Mouse (Mus musculus) kidney, embryonic 16.5 days (tissue): Measurements from ENCODE around the gene Agpat1. TPM values are rescaled to one million over a fixed set of nuclear protein-coding genes. Genes with fewer than 3 reads are reported as not detected.

ENCODE experiments used
- ATAC-seq: fragments of 200-750 bp; cut with Nextera tagmentation; 2 replicates; pipeline ENCODE4 v1.8.0; 2017; ENCODE audit warnings: moderate TSS enrichment; ENCODE audit not compliant: low FRiP score, low TSS enrichment
- H3K27ac ChIP-seq: fragments of 300-500 bp; sonication (generic); 2 replicates; pipeline ENCODE4 v1.5.1; 2014; ENCODE audit warnings: low read length
- H3K27me3 ChIP-seq: fragments of 300-500 bp; sonication (generic); 2 replicates; pipeline ENCODE4 v1.6.1; 2014; ENCODE audit warnings: low read length, control low read depth, mixed read lengths; ENCODE audit not compliant: insufficient read depth
- H3K36me3 ChIP-seq: fragments of 300-500 bp; sonication (generic); 2 replicates; pipeline ENCODE4 v1.6.1; 2014; ENCODE audit warnings: low read length, control low read depth, mixed read lengths; ENCODE audit not compliant: insufficient read depth
- H3K4me1 ChIP-seq: fragments of 300-500 bp; sonication (generic); 2 replicates; pipeline ENCODE4 v1.6.1; 2014; ENCODE audit warnings: low read length, control low read depth, mixed read lengths; ENCODE audit not compliant: insufficient read depth
- H3K4me2 ChIP-seq: fragments of 300-500 bp; sonication (generic); replicated peaks from 2 replicates; pipeline ENCODE4 v1.6.1; 2014; ENCODE audit warnings: low read depth, low read length
- H3K4me3 ChIP-seq: fragments of 300-500 bp; sonication (generic); 2 replicates; pipeline ENCODE4 v1.5.1; 2014; ENCODE audit warnings: mild to moderate bottlenecking, low read length
- H3K9ac ChIP-seq: fragments of 300-500 bp; sonication (generic); replicated peaks from 2 replicates; pipeline ENCODE4 v1.6.1; 2014; ENCODE audit warnings: low read length
- H3K9me3 ChIP-seq: fragments of 300-500 bp; sonication (generic); 2 replicates; pipeline ENCODE4 v1.6.1; 2016; ENCODE audit warnings: low read length, control low read depth
- WGBS: fragments of 180-500 bp; shearing (Covaris S2); extraction: QIAGEN DNeasy Blood & Tissue Kit; methylation state at CpG from one replicate; pipeline ENCODE4 v1.1.7; 2014; 5-methylcytosine and 5-hydroxymethylcytosine counted together
- polyA plus RNA-seq: library from polyadenylated mRNA; unstranded; fragments of >200 nt; fragmentation: Nextera tagmentation; extraction: Ambion mirVana; gene quantifications from 2 replicates; pipeline ENCODE4 v1.2.1, GENCODE M21; 2015

Agpat1 gene
- polyA plus RNA-seq, 1 experiment from 2014 or later = 81.8 TPM

DNA sequence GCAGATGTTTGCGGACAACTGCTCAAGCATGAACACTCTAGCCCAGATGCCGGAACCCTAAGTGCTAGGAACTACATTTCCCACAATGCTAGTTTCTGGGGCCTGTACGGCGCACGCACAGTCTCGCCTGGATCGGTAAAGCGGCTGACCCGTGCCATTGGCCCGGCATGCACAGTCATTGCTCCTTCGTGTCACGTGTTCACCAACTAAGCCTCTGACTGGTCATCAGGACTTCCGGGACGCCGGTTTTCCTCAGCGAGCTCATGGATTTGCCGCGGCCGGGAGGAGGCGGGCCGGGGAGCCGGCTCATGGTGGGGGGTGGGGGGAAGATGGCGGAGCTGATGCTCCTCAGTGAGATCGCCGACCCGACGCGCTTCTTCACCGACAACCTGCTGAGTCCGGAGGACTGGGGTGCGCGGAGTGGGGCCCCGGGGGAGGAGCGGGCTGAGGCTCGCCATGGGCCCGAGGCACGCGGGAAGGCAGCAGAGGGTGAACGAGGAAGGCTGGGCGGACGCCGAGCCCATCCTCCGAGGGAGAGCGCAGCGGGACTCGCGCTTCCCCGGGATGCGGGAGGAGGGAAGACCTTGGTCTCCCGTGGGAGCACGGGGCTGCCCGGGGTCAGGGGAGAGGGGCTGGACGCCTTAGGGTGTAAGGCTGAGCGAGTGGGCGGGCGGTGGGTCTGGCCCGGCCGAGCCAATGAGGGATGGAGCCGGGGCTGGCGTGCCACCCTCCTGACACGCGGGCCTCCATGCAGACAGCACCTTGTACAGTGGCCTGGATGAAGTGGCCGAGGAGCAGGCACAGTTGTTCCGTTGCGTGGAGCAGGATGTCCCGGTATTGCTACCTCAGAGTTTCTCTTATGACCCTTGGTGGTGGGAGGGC is 43.1 kb downstream of the Agpat1 start, which contains the start of gene Atf6b:
TSS of gene Atf6b (plus strand) at position 241 of the 882 bp plus-strand sequence.
- peak within 1 kb of the TSS; percentile 87 for H3K9ac ChIP-seq

DNA sequence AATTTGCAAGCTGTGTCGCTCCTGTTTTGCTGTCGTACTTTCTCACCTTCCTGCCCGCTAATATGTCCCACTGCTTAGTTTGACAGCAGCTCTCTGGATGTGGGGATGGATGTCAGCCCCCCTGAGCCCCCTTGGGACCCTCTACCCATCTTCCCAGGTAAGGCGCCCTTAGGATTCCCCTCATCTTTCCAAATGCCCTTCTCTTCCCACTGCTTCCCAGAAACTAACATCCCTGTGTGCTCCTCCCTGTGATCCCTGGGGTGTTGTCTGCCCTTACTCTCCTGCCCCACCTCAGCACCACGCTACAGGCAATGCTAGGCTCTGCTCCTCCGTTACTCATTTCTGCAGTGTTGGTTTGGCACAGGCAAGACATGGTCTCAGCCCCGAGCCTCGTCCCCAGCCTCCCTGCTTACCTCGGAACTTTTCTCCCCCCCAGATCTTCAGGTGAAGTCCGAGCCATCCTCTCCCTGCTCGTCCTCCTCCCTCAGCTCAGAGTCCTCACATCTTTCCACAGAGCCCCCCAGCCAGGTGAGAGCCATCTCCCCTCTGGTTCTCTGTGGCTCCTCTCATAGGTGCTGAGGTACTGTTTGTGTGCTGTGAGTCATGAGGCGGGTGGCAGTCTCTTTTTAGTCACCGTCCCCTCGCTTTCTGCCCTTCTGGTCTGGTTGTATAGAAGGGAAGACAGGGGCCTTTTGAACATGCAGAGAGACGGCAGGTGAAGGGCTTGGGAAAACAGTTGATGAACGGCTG is 44.3 kb downstream of the Agpat1 start:
- Histone ChIP-seq H3K4me1 (peaks cover 24% of the 10 kb centered on the region), H3K4me3 (no peak overlapping the region; the same call in 1 of the 2 replicates), H3K9ac (peak overlapping the region; percentile 37; the same call in 1 of the 2 replicates), H3K36me3 (peaks cover 38% of the 10 kb centered on the region), H3K9me3 (no peaks in the 10 kb centered on the region), H3K27me3 (no peaks in the 10 kb centered on the region), H3K27ac (no peak overlapping the region), H3K4me2 (peak overlapping the region; percentile 92)
- no peak for ATAC-seq
- 75% methylated on average over 16 of the region's 16 CpGs for WGBS

More for the DNA sequence above, 43.1 kb downstream of the Agpat1 start, which contains the start of gene Atf6b:
- peak within 1 kb of the TSS; percentile 89 for H3K4me3 ChIP-seq
- peaks cover 24% of the 10 kb centered on the region for H3K4me1 ChIP-seq
- ATAC-seq = peak; percentile 97
- no peaks in the 10 kb centered on the region for H3K9me3 ChIP-seq
- peak within 1 kb of the TSS; percentile 92 for H3K4me2 ChIP-seq
- WGBS = under 1% methylated on average over 62 of the region's 66 CpGs
- H3K27me3 ChIP-seq = no peaks in the 10 kb centered on the region
- H3K27ac ChIP-seq = peak within 1 kb of the TSS; percentile 54; the same call in 1 of the 2 replicates
- peaks cover 27% of the 10 kb centered on the region for H3K36me3 ChIP-seq

DNA sequence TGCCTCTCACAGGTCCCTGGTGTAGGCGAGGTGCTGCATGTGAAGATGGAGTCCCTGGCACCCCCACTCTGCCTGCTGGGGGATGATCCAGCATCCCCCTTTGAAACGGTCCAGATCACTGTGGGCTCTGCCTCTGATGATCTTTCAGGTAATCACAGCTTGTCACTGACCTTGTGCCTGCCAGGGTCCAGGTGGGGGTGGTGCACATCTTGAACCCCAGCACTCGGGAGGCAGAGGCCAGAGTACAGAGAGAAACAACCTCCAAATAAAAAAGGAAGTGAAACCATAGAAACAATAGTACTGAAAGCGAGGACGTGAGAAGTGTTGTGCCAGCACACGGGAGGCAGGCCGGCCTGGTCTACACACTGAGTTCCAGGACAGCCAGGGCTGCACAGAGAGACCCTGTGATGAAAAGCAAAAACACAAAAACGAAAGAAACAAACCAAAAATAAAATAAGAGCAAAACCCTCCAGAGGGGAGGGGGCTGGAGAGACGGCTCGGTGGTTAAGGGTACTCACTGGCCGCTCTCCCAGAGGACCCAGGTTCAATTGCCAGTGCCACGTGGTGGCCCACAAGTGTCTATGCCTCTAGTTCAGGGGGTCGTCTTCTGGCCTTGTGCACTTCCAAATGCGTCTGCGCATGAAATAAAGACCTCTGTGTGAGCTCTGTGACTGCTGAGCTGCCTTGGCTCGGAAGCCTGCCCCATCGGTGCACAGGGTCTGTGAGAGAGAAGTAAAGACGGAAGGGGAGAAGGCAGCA is 45.2 kb downstream of the Agpat1 start:
- peaks cover 24% of the 10 kb centered on the region for H3K4me1 ChIP-seq
- H3K4me3 ChIP-seq = no peak overlapping the region
- ATAC-seq = no peak
- H3K36me3 ChIP-seq = peaks cover 41% of the 10 kb centered on the region
- no peak overlapping the region for H3K4me2 ChIP-seq
- no peak overlapping the region for H3K9ac ChIP-seq
- 88% methylated on average over 18 of the region's 18 CpGs for WGBS
- H3K27ac ChIP-seq = no peak overlapping the region
- H3K27me3 ChIP-seq = no peaks in the 10 kb centered on the region
- H3K9me3 ChIP-seq = no peaks in the 10 kb centered on the region

DNA sequence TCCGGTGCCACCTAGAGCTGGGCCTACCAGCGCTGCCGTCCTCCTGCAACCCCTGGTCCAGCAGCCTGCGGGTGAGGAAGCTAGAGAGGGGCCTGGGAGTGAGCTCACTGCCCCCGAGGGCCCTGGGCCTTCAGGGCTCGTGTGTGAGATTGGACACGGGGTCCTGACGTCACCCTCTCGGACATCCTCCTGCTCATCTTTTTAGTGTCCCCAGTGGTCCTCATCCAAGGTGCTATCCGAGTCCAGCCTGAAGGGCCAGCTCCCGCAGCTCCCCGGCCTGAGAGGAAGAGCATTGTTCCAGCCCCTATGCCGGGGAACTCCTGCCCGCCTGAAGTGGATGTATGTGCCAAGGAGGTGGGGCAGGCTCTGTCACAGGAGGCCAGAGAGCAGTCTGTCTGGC is 46.7 kb downstream of the Agpat1 start:
- no peak for ATAC-seq
- Histone ChIP-seq H3K36me3 (peaks cover 45% of the 10 kb centered on the region), H3K27me3 (no peaks in the 10 kb centered on the region), H3K9me3 (no peaks in the 10 kb centered on the region), H3K9ac (no peak overlapping the region), H3K27ac (no peak overlapping the region), H3K4me3 (no peak overlapping the region), H3K4me1 (peaks cover 25% of the 10 kb centered on the region), H3K4me2 (no peak overlapping the region)
- 94% methylated on average over 14 of the region's 14 CpGs for WGBS

DNA sequence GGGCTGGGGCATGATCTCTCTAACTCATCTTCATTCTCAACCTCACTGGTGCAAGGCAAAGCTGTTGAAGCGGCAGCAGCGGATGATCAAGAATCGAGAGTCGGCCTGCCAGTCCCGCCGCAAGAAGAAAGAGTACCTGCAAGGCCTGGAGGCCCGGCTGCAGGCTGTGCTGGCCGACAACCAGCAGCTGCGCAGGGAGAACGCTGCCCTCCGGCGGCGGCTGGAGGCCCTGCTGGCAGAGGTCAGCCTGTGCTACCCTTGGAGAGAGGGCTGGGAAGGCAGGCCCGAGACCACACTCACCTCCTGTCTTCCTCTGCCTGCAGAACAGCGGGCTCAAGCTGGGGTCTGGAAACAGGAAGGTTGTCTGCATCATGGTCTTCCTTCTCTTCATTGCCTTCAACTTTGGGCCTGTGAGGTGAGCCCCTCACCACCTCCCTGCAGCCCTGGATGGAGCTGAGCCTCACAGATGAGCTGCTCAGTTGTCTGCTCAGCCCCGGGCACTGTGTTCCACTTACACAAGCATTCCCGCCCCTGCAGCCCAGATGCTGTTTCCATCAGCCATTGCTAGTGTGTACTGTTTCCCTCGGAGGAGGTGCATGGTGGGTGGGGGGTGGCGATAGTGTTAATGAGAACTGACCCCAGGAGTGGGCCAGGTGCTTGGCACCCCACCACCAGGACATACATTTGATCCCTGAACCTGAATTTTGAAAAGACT is 47.6 kb downstream of the Agpat1 start:
- WGBS = 51% methylated on average over 19 of the region's 19 CpGs

DNA sequence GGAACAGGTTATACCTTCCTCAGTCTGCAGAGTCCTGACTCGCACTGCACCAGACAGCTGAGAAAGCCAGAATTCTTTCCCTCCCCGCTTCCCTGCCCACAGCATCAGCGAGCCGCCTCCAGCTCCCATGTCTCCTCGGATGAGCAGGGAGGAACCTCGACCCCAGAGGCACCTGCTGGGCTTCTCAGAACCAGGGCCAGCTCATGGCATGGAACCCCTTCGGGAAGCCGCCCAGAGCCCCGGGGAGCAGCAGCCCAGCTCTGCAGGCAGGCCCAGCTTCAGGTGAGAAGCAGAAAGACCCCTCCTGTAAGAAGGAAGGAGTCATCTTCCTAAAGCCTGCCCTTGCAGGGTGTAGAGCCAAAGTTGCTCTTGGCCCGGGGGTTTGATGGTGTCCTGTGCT is 48.5 kb downstream of the Agpat1 start:
- ATAC-seq = no peak
- Histone ChIP-seq H3K4me3 (no peak overlapping the region), H3K36me3 (peaks cover 45% of the 10 kb centered on the region), H3K4me2 (no peak overlapping the region), H3K27ac (no peak overlapping the region), H3K9ac (no peak overlapping the region), H3K9me3 (no peaks in the 10 kb centered on the region), H3K27me3 (no peaks in the 10 kb centered on the region), H3K4me1 (peaks cover 24% of the 10 kb centered on the region)
- WGBS = 82% methylated on average over 10 of the region's 10 CpGs

More for the DNA sequence above, 47.6 kb downstream of the Agpat1 start:
- H3K9me3 ChIP-seq = no peaks in the 10 kb centered on the region
- H3K4me3 ChIP-seq = no peak overlapping the region
- peaks cover 25% of the 10 kb centered on the region for H3K4me1 ChIP-seq
- peaks cover 45% of the 10 kb centered on the region for H3K36me3 ChIP-seq
- H3K4me2 ChIP-seq = no peak overlapping the region
- no peak overlapping the region for H3K27ac ChIP-seq
- no peaks in the 10 kb centered on the region for H3K27me3 ChIP-seq
- no peak overlapping the region for H3K9ac ChIP-seq
- ATAC-seq = no peak

DNA sequence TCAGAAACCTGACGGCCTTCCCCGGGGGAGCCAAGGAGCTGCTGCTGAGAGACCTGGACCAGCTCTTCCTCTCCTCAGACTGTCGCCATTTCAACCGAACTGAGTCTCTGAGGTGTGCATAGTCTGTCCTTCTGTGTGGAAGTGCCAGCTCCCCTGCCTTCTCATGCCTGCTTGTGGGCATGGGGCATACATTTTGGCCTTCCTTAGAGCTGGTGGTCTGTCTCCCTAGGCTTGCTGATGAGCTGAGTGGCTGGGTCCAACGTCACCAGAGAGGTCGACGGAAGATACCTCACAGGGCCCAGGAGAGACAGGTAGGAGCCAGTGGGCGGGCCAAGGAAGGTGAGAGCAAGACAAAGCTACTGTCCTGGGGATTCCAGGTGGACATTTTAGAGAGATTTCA is 48.9 kb downstream of the Agpat1 start:
- no peak for ATAC-seq
- Histone ChIP-seq H3K36me3 (peaks cover 45% of the 10 kb centered on the region), H3K27ac (no peak overlapping the region), H3K4me2 (no peak overlapping the region), H3K9ac (no peak overlapping the region), H3K4me1 (peaks cover 20% of the 10 kb centered on the region), H3K4me3 (no peak overlapping the region), H3K27me3 (no peaks in the 10 kb centered on the region), H3K9me3 (no peaks in the 10 kb centered on the region)
- WGBS = 95% methylated on average over 8 of the region's 8 CpGs

DNA sequence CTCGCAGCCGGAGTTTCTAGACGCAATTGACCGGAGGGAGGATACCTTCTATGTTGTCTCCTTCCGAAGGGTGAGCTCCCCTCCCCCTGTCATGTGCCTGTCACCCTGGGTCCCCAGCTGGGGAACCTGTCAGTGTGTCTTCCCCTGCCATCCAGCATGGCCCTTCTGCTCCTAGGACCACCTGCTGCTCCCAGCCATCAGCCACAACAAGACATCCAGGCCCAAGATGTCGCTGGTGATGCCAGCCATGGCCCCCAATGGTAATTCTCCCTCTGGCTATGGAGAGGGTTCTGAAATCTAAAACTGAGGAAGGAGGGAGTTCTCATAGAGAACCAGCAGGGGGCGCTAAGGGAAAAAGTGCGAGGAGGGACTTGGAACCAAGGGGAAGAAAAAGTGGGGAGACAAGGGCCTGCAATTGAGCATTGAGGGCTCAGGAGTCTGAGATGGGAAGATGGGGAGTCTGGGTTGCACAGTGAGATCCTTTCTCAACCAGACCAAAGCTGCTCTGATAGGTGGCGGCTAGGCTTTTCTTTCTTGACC is 49.8 kb downstream of the Agpat1 start:
- no peak overlapping the region for H3K27ac ChIP-seq
- 68% methylated on average over 9 of the region's 9 CpGs for WGBS
- H3K36me3 ChIP-seq = peaks cover 45% of the 10 kb centered on the region
- no peak for ATAC-seq
- H3K4me1 ChIP-seq = peaks cover 12% of the 10 kb centered on the region; the same call in 1 of the 2 replicates
- no peak overlapping the region for H3K4me3 ChIP-seq
- H3K9me3 ChIP-seq = no peaks in the 10 kb centered on the region
- H3K9ac ChIP-seq = no peak overlapping the region
- no peak overlapping the region for H3K4me2 ChIP-seq
- H3K27me3 ChIP-seq = 0 out of 2 replicates have a peak, but pooled peaks cover under 1% of the 10 kb centered on the region
